Mouse (Mus musculus) hindbrain, embryonic 14.5 days (tissue): Measurements from ENCODE around the gene C1qtnf5. TPM values are rescaled to one million over a fixed set of nuclear protein-coding genes. Genes with fewer than 3 reads are reported as not detected.
A peak's percentile ranks its signal among the peaks of the same experiment; 100 is the strongest.
"Not testable (repeated sequence)": the region's sequence is repeated elsewhere in the genome, so short reads cannot be mapped to it uniquely, and the experiment has no call there.

Experiments used
- ATAC-seq: fragments of 200-750 bp; cut with Nextera tagmentation; 2 replicates; pipeline ENCODE4 v1.8.0; 2017; ENCODE audit warnings: moderate number of reproducible peaks, mild to moderate bottlenecking, moderate TSS enrichment, moderate library complexity; ENCODE audit not compliant: low FRiP score
- DNase-seq: peaks from one replicate; pipeline ENCODE4 v3.0.0-alpha.2; 2015; ENCODE audit warnings: low spot score
- H3K27ac ChIP-seq: fragments of 300-500 bp; sonication (generic); 2 replicates; pipeline ENCODE4 v1.5.1; 2014; ENCODE audit warnings: mild to moderate bottlenecking, moderate library complexity
- H3K27me3 ChIP-seq: fragments of 300-500 bp; sonication (generic); 2 replicates; pipeline ENCODE4 v1.6.1; 2014; ENCODE audit warnings: mild to moderate bottlenecking, low read length, mixed read lengths; ENCODE audit not compliant: control insufficient read depth, insufficient read depth
- H3K36me3 ChIP-seq: fragments of 300-500 bp; sonication (generic); replicated peaks from 2 replicates; pipeline ENCODE4 v1.6.1; 2014; ENCODE audit not compliant: control insufficient read depth, insufficient read depth
- H3K4me1 ChIP-seq: fragments of 300-500 bp; sonication (generic); replicated peaks from 2 replicates; pipeline ENCODE4 v1.6.1; 2014; ENCODE audit warnings: antibody characterized with exemption, low read length, mixed read lengths; ENCODE audit not compliant: control insufficient read depth, insufficient read depth
- H3K4me2 ChIP-seq: fragments of 300-500 bp; sonication (generic); replicated peaks from 2 replicates; pipeline ENCODE4 v1.6.1; 2014; ENCODE audit warnings: mild to moderate bottlenecking, moderate library complexity
- H3K4me3 ChIP-seq: fragments of 300-500 bp; sonication (generic); replicated peaks from 2 replicates; pipeline ENCODE4 v1.5.1; 2014; ENCODE audit warnings: mild to moderate bottlenecking, low read length
- H3K9ac ChIP-seq: fragments of 300-500 bp; sonication (generic); 2 replicates; pipeline ENCODE4 v1.6.1; 2014
- H3K9me3 ChIP-seq: fragments of 300-500 bp; sonication (generic); 2 replicates; pipeline ENCODE4 v1.6.1; 2016; ENCODE audit warnings: low read length; ENCODE audit not compliant: control insufficient read depth
- WGBS: fragments of 180-500 bp; shearing (Covaris S2); extraction: QIAGEN DNeasy Blood & Tissue Kit; methylation state at CpG from one replicate; pipeline ENCODE4 v1.1.7; 2014; 5-methylcytosine and 5-hydroxymethylcytosine counted together
- polyA plus RNA-seq: library from polyadenylated mRNA; unstranded; fragments of >200 nt; fragmentation: Nextera tagmentation; extraction: Ambion mirVana; gene quantifications from 2 replicates; pipeline ENCODE4 v1.2.1, GENCODE M21; 2014

Gene C1qtnf5
- polyA plus RNA-seq, 1 experiment from 2014 or later, result 8.0 TPM

GRCm38 (mm10) chr9:44109360-44110095 is 2.5 kb downstream of the C1qtnf5 start:
- H3K9ac ChIP-seq, result no peak overlapping the region
- no peaks in the 10 kb centered on the region for H3K9me3 ChIP-seq
- no peaks in the 10 kb centered on the region for H3K27me3 ChIP-seq
- H3K27ac ChIP-seq, result no peak overlapping the region
- no peaks in the 10 kb centered on the region for H3K36me3 ChIP-seq
- H3K4me1 ChIP-seq, result peaks cover 22% of the 10 kb centered on the region
- ATAC-seq (no peak), DNase-seq (peak; percentile 88)
- peak overlapping the region; percentile 19; the same call in 1 of the 2 replicates for H3K4me2 ChIP-seq
- 35% methylated on average over 9 of the region's 9 CpGs for WGBS
- no peak overlapping the region for H3K4me3 ChIP-seq

- not testable (repeated sequence) for ATAC-seq, H3K27ac ChIP-seq, H3K9ac ChIP-seq, H3K36me3 ChIP-seq, H3K27me3 ChIP-seq, H3K9me3 ChIP-seq, DNase-seq, H3K4me3 ChIP-seq
- peak overlapping the region; percentile 56; the same call in 1 of the 2 replicates for H3K4me2 ChIP-seq
- 81% methylated on average over 10 of the region's 12 CpGs for WGBS
- H3K4me1 ChIP-seq, result peaks cover 22% of the 10 kb centered on the region
These were observed 4.9 kb downstream of the C1qtnf5 start for GRCm38 (mm10) chr9:44111909-44112308.

- H3K4me2 ChIP-seq, result peak within 1 kb of the TSS; percentile 56
- no peaks in the 10 kb centered on the region for H3K36me3 ChIP-seq
- WGBS, result under 1% methylated on average over 51 of the region's 51 CpGs
- H3K27me3 ChIP-seq, result no peaks in the 10 kb centered on the region
- DNase-seq (peak; percentile 92), ATAC-seq (peak; percentile 95)
- peak within 1 kb of the TSS; percentile 76 for H3K4me3 ChIP-seq
- H3K9me3 ChIP-seq, result no peaks in the 10 kb centered on the region
- H3K4me1 ChIP-seq, result peaks cover 10% of the 10 kb centered on the region
- H3K9ac ChIP-seq, result peak within 1 kb of the TSS; percentile 76
- H3K27ac ChIP-seq, result peak within 1 kb of the TSS; percentile 32; the same call in 1 of the 2 replicates
These were observed 6.2 kb downstream of the C1qtnf5 start, which contains the start of the genes Gm49380 and Rnf26 for GRCm38 (mm10) chr9:44113105-44113789. Gene Gm49380, minus strand, starts transcription at chr9:44113500. Gene Rnf26, minus strand, starts transcription at chr9:44113517.

GRCm38 (mm10) chr9:44114453-44114852 is 7.4 kb downstream of the C1qtnf5 start:
- Histone ChIP-seq H3K27me3 (no peaks in the 10 kb centered on the region), H3K27ac (no peak overlapping the region), H3K9ac (no peak overlapping the region), H3K36me3 (no peaks in the 10 kb centered on the region), H3K4me3 (no peak overlapping the region), H3K9me3 (no peaks in the 10 kb centered on the region), H3K4me1 (no peaks in the 10 kb centered on the region; the same call in 1 of the 2 replicates), H3K4me2 (no peak overlapping the region)
- ATAC-seq (no peak), DNase-seq (no peak)
- 93% methylated on average over 2 of the region's 2 CpGs for WGBS

GRCm38 (mm10) chr9:44115599-44115998 is 8.6 kb downstream of the C1qtnf5 start:
- Histone ChIP-seq H3K36me3 (no peaks in the 10 kb centered on the region), H3K4me2 (no peak overlapping the region), H3K4me3 (no peak overlapping the region), H3K4me1 (no peaks in the 10 kb centered on the region), H3K9ac (no peak overlapping the region), H3K9me3 (no peaks in the 10 kb centered on the region), H3K27me3 (no peaks in the 10 kb centered on the region), H3K27ac (no peak overlapping the region)
- DNase-seq (no peak), ATAC-seq (no peak)
- WGBS, result 94% methylated on average over 9 of the region's 9 CpGs

- ATAC-seq (no peak), DNase-seq (no peak)
- H3K27me3 ChIP-seq, result no peaks in the 10 kb centered on the region
- no peak overlapping the region for H3K27ac ChIP-seq
- H3K4me2 ChIP-seq, result no peak overlapping the region
- no peak overlapping the region for H3K4me3 ChIP-seq
- WGBS, result 92% methylated on average over 4 of the region's 4 CpGs
- no peaks in the 10 kb centered on the region for H3K9me3 ChIP-seq
- no peak overlapping the region for H3K9ac ChIP-seq
- no peaks in the 10 kb centered on the region for H3K36me3 ChIP-seq
- no peaks in the 10 kb centered on the region for H3K4me1 ChIP-seq
These were observed 9.1 kb downstream of the C1qtnf5 start for GRCm38 (mm10) chr9:44116182-44116581.

GRCm38 (mm10) chr9:44119011-44119410 is 12.0 kb downstream of the C1qtnf5 start:
- H3K36me3 ChIP-seq, result no peaks in the 10 kb centered on the region
- ATAC-seq (no peak), DNase-seq (no peak)
- no peak overlapping the region for H3K9ac ChIP-seq
- no peak overlapping the region for H3K27ac ChIP-seq
- H3K9me3 ChIP-seq, result no peaks in the 10 kb centered on the region
- no peak overlapping the region for H3K4me2 ChIP-seq
- no peaks in the 10 kb centered on the region for H3K27me3 ChIP-seq
- 48% methylated on average over 5 of the region's 5 CpGs for WGBS
- H3K4me3 ChIP-seq, result no peak overlapping the region
- no peaks in the 10 kb centered on the region for H3K4me1 ChIP-seq

GRCm38 (mm10) chr9:44119948-44120465 is 13.0 kb downstream of the C1qtnf5 start:
- Histone ChIP-seq H3K27ac (no peak overlapping the region), H3K27me3 (no peaks in the 10 kb centered on the region), H3K4me2 (no peak overlapping the region), H3K36me3 (no peaks in the 10 kb centered on the region), H3K4me1 (no peaks in the 10 kb centered on the region), H3K9me3 (no peaks in the 10 kb centered on the region), H3K9ac (no peak overlapping the region), H3K4me3 (no peak overlapping the region)
- DNase-seq (no peak), ATAC-seq (no peak)
- 87% methylated on average over 8 of the region's 8 CpGs for WGBS

- no peak overlapping the region for H3K9ac ChIP-seq
- H3K27me3 ChIP-seq, result peaks cover under 1% of the 10 kb centered on the region; the same call in 1 of the 2 replicates
- no peak for DNase-seq
- H3K27ac ChIP-seq, result no peak overlapping the region
- H3K36me3 ChIP-seq, result no peaks in the 10 kb centered on the region
- no peaks in the 10 kb centered on the region for H3K9me3 ChIP-seq
- no peak overlapping the region for H3K4me2 ChIP-seq
- no peak for ATAC-seq
- H3K4me3 ChIP-seq, result no peak overlapping the region
- WGBS, result 73% methylated on average over 6 of the region's 6 CpGs
- peaks cover 5% of the 10 kb centered on the region; the same call in 1 of the 2 replicates for H3K4me1 ChIP-seq
These were observed 17.3 kb downstream of the C1qtnf5 start for GRCm38 (mm10) chr9:44124317-44124716.
